Mouse (Mus musculus) G1E (cell line): ENCODE measurements around the gene Ccnt2.

Source experiments
- CTCF ChIP-seq: IDR thresholded peaks from 2 replicates; pipeline ENCODE4 v1.5.1; 2012; ENCODE audit warnings: low read depth, low read length, inconsistent platforms, mixed read lengths
- TAL1 ChIP-seq: conservative IDR thresholded peaks from 2 replicates; pipeline ENCODE4 v1.6.1; 2012; ENCODE audit warnings: low read depth, low read length, inconsistent platforms, mixed read lengths

GRCm38 (mm10) chr1:127830215-127830921 is 56.4 kb downstream of the Ccnt2 start:
- TF ChIP-seq CTCF (no peak), TAL1 (no peak)
